Mouse (Mus musculus) heart, embryonic 13.5 days (tissue): ENCODE measurements around the gene Slc9a6. TPM values are rescaled to one million over a fixed set of nuclear protein-coding genes. Genes with fewer than 3 reads are reported as not detected.

ENCODE experiments used
- ATAC-seq: fragments of 200-750 bp; cut with Nextera tagmentation; 2 replicates; pipeline ENCODE4 v1.8.0; 2017; ENCODE audit warnings: moderate TSS enrichment; ENCODE audit not compliant: insufficient number of reproducible peaks, low FRiP score, low TSS enrichment; ENCODE audit errors: extremely low read depth
- H3K27ac ChIP-seq: fragments of 300-500 bp; sonication (generic); replicated peaks from 2 replicates; pipeline ENCODE4 v1.5.1; 2015; ENCODE audit warnings: moderate library complexity, mild to moderate bottlenecking, inconsistent platforms
- H3K27me3 ChIP-seq: fragments of 300-500 bp; sonication (generic); replicated peaks from 2 replicates; pipeline ENCODE4 v1.6.1; 2015; ENCODE audit warnings: mild to moderate bottlenecking, inconsistent platforms
- H3K36me3 ChIP-seq: fragments of 300-500 bp; sonication (generic); 2 replicates; pipeline ENCODE4 v1.6.1; 2015; ENCODE audit warnings: mild to moderate bottlenecking, inconsistent platforms
- H3K4me1 ChIP-seq: fragments of 300-500 bp; sonication (generic); 2 replicates; pipeline ENCODE4 v1.6.1; 2015; ENCODE audit warnings: inconsistent platforms
- H3K4me2 ChIP-seq: fragments of 300-500 bp; sonication (generic); 2 replicates; pipeline ENCODE4 v1.6.1; 2015; ENCODE audit warnings: inconsistent platforms, mild to moderate bottlenecking, moderate library complexity
- H3K4me3 ChIP-seq: fragments of 300-500 bp; sonication (generic); 2 replicates; pipeline ENCODE4 v1.5.1; 2015; ENCODE audit warnings: moderate library complexity, mild to moderate bottlenecking, inconsistent platforms
- H3K9ac ChIP-seq: fragments of 300-500 bp; sonication (generic); 2 replicates; pipeline ENCODE4 v1.6.1; 2015; ENCODE audit warnings: inconsistent platforms, mild to moderate bottlenecking, moderate library complexity
- H3K9me3 ChIP-seq: fragments of 300-500 bp; sonication (generic); 2 replicates; pipeline ENCODE4 v1.6.1; 2016; ENCODE audit warnings: inconsistent platforms
- WGBS: fragments of 180-500 bp; shearing (Covaris S2); methylation state at CpG from one replicate; pipeline ENCODE4 v1.1.7; 2015; ENCODE audit warnings: mixed read lengths; 5-methylcytosine and 5-hydroxymethylcytosine counted together
- polyA plus RNA-seq: library from polyadenylated mRNA; unstranded; fragments of >200 nt; fragmentation: Nextera tagmentation; extraction: Ambion mirVana; gene quantifications from 2 replicates; pipeline ENCODE4 v1.2.1, GENCODE M21; 2015

Slc9a6 gene
- polyA plus RNA-seq, 1 experiment from 2014 or later: 5.9 TPM

DNA sequence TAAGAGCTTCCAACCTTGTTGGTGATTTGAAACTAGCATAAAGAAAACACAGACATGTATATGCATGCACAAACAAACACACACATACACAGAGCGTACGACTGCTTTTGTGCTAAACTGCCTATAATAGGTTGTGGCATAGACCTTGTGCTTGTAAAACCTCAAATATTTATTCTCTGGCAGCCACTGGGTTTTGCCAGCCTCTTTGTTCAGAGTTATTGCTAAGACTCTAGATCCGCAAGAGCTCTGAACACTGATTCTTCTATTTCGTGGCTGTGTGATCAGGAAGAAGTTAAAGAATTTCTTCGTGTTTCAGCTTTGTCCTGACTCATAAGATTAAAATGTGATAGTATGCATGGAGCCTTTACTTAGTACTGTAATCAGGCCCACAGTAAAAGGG lies 26.6 kb downstream of the Slc9a6 start:
- Histone ChIP-seq H3K9me3 (no peaks in the 10 kb centered on the region), H3K4me1 (no peaks in the 10 kb centered on the region), H3K36me3 (0 out of 2 replicates have a peak, but pooled peaks cover 10% of the 10 kb centered on the region), H3K4me3 (no peak overlapping the region), H3K4me2 (no peak overlapping the region), H3K9ac (no peak overlapping the region), H3K27me3 (no peaks in the 10 kb centered on the region), H3K27ac (no peak overlapping the region)
- 75% methylated on average over 5 of the region's 5 CpGs for WGBS
- no peak for ATAC-seq

DNA sequence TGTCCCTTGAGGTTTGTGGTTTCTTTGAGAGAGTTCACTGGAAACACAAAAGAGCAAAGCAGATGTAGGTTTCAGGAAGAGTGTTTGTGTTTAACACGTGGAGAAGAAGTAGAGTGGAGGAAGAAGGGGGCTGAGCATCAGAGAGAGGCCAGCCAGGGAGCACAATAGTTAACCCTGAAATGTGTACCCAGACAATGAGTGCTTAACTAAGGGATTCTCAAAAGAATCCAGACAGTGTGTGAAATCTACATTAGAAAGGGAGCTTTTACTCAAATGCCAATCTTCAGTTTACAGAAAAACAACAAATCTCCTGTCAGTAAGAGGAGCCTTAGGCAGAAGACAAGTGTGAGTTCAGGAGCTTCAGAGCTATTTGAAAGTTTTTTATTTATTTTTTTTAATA lies 30.5 kb downstream of the Slc9a6 start:
- no peaks in the 10 kb centered on the region for H3K9me3 ChIP-seq
- WGBS: 24% methylated on average over 1 of the region's 1 CpGs

DNA sequence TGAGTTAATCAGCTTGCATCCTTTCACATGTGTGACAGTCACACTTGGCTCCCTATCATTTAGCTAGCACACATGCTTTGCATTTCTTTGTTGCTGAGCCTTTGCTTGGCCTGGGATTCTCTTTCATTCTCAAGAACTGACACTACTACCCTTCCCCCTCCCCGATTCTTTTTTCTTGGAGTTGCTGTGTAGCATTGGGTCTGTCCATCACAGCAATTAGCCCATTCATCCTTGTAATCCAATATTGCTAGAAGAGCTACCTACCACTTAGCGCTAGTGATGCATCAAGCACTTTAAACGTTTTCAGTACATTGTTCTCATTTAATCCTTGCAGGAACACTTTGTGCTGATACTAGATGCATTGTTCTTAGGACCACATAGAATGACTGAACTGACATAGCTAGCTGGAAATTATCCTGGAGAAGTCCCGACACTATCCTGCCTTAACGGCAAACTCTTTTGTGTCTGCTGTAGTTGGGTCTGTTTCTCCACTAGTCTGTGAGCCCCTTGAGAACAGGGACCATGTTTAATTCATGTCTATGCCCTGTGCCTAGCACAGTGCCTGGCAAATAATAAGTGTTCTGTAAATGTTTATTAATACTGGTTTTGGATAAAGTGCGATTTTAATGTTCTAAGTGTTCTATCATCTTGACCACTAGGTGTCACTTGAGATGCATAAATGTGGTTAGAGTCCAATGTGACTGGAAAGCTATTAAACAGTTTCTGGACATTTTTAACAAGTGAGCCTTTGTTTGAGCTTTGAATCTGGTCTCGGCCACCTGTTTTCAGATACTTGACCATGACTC lies 40.2 kb downstream of the Slc9a6 start:
- WGBS: 54% methylated on average over 7 of the region's 7 CpGs
- H3K4me2 ChIP-seq: no peak overlapping the region
- ATAC-seq: no peak
- H3K4me1 ChIP-seq: peaks cover 16% of the 10 kb centered on the region
- no peaks in the 10 kb centered on the region for H3K36me3 ChIP-seq
- no peaks in the 10 kb centered on the region for H3K27me3 ChIP-seq
- H3K4me3 ChIP-seq: no peak overlapping the region
- H3K27ac ChIP-seq: no peak overlapping the region
- H3K9me3 ChIP-seq: no peaks in the 10 kb centered on the region
- no peak overlapping the region for H3K9ac ChIP-seq

More for the DNA sequence above, 30.5 kb downstream of the Slc9a6 start:
- Histone ChIP-seq H3K4me3 (no peak overlapping the region), H3K9ac (no peak overlapping the region), H3K4me1 (no peaks in the 10 kb centered on the region), H3K4me2 (no peak overlapping the region), H3K36me3 (0 out of 2 replicates have a peak, but pooled peaks cover 6% of the 10 kb centered on the region), H3K27me3 (no peaks in the 10 kb centered on the region), H3K27ac (no peak overlapping the region)
- ATAC-seq: no peak

- Histone ChIP-seq H3K4me3 (no peak overlapping the region), H3K4me2 (no peak overlapping the region), H3K27ac (no peak overlapping the region), H3K4me1 (peaks cover 16% of the 10 kb centered on the region), H3K36me3 (no peaks in the 10 kb centered on the region), H3K9ac (no peak overlapping the region), H3K27me3 (no peaks in the 10 kb centered on the region), H3K9me3 (no peaks in the 10 kb centered on the region)
- ATAC-seq: no peak
- 80% methylated on average over 2 of the region's 2 CpGs for WGBS
Observed at GRCm38 (mm10) chrX:56650355-56650652, 40.7 kb downstream of the Slc9a6 start.

DNA sequence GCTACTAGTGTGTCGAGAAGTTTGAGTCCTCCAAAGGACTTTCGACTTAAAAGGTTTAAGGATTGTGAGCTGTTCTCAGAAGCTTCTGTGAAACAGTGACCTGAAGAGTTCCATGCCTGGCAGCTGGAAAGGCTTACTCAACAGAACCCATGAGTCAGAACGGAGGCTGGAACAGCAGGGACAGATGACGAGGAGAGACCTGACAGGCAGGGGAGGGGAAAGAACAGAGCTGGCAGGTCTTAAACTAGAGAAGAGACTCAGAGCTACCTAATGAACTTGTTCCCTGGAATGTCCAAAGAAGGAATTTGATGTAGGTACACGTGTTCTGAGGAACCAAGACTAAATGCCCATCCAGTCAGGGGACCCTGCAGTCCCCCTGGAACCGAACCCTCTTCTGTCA lies 41.3 kb downstream of the Slc9a6 start:
- Histone ChIP-seq H3K27me3 (no peaks in the 10 kb centered on the region), H3K4me2 (no peak overlapping the region), H3K4me1 (peaks cover 16% of the 10 kb centered on the region), H3K4me3 (no peak overlapping the region), H3K36me3 (no peaks in the 10 kb centered on the region), H3K27ac (peak overlapping the region; percentile 80; the same call in 1 of the 2 replicates), H3K9ac (no peak overlapping the region), H3K9me3 (no peaks in the 10 kb centered on the region)
- no peak for ATAC-seq
- WGBS: 51% methylated on average over 6 of the region's 6 CpGs

DNA sequence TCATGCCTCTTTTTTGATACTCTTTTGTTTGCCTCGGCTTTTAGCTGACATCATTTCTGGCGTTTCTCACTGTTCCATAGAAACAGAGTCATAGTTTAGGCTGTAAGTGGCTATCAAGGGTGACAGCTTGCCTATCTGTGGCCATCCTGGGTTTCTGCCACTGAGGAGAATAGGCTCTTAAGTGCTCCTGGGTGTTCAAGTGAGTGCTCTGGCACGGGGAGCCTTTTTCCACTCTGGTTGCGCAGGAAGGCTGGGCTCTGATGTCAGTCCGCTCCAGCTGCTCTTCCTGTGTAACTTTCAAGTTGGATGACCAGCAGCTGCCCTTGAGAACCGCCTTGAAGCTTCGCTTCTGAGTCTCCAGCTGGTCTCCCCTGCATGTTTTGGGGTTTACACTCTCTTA lies 42.2 kb downstream of the Slc9a6 start:
- Histone ChIP-seq H3K36me3 (no peaks in the 10 kb centered on the region), H3K27me3 (no peaks in the 10 kb centered on the region), H3K9me3 (no peaks in the 10 kb centered on the region), H3K4me2 (no peak overlapping the region), H3K4me3 (no peak overlapping the region), H3K4me1 (peaks cover 16% of the 10 kb centered on the region), H3K9ac (0 out of 2 replicates have a peak overlapping the region, but pooled peaks have one; percentile 24), H3K27ac (peak overlapping the region; percentile 80)
- 32% methylated on average over 7 of the region's 7 CpGs for WGBS
- ATAC-seq: no peak

- Histone ChIP-seq H3K27ac (no peak overlapping the region), H3K4me3 (no peak overlapping the region), H3K36me3 (no peaks in the 10 kb centered on the region), H3K27me3 (no peaks in the 10 kb centered on the region), H3K9ac (no peak overlapping the region), H3K4me2 (no peak overlapping the region), H3K9me3 (no peaks in the 10 kb centered on the region), H3K4me1 (peaks cover 18% of the 10 kb centered on the region)
- WGBS: 41% methylated on average over 2 of the region's 2 CpGs
- no peak for ATAC-seq
Observed at GRCm38 (mm10) chrX:56655686-56656085, 46.1 kb downstream of the Slc9a6 start.

DNA sequence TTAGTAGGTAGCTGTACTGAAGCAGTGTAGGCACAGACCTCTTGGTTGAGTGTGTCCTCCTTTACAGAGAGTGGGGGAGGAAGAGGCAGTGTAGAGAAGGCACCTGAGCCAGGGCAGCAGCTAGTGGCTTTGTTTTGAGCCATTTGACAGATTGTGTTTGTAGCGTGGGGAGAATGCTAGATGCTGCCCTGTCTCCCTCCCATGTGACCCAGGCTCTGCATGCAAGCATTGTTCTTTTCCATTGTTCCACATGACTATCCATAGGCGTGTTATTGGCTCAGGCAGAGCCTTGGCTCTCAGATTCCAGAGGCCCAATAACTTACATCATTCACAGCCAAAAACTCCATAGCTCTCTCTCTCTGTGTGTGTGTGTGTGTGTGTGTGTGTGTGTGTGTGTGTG lies 49.7 kb downstream of the Slc9a6 start:
- Histone ChIP-seq H3K4me3 (no peak overlapping the region), H3K9ac (no peak overlapping the region), H3K9me3 (no peaks in the 10 kb centered on the region), H3K27me3 (no peaks in the 10 kb centered on the region), H3K36me3 (no peaks in the 10 kb centered on the region), H3K4me1 (0 out of 2 replicates have a peak, but pooled peaks cover 5% of the 10 kb centered on the region), H3K4me2 (no peak overlapping the region), H3K27ac (no peak overlapping the region)
- 62% methylated on average over 2 of the region's 2 CpGs for WGBS
- no peak for ATAC-seq

DNA sequence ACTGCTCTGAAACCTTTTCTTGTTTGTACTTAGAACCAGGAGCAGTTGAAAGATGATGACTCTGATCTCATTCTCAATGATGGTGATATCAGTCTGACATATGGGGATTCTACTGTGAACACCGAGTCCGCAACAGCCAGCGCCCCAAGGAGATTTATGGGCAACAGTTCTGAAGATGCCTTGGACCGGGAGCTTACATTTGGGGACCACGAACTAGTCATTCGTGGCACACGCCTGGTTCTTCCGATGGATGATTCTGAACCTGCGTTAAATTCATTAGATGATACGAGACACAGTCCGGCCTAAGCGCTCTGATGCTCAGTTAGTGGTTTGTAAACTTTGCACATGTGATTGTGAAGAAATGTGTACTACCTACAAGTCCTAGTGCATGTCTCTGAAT lies 51.6 kb downstream of the Slc9a6 start:
- H3K36me3 ChIP-seq: no peaks in the 10 kb centered on the region
- H3K27ac ChIP-seq: no peak overlapping the region
- no peak overlapping the region for H3K4me3 ChIP-seq
- 86% methylated on average over 12 of the region's 12 CpGs for WGBS
- ATAC-seq: no peak
- H3K4me1 ChIP-seq: peaks cover 14% of the 10 kb centered on the region
- H3K9ac ChIP-seq: no peak overlapping the region
- no peaks in the 10 kb centered on the region for H3K27me3 ChIP-seq
- H3K9me3 ChIP-seq: no peaks in the 10 kb centered on the region
- H3K4me2 ChIP-seq: no peak overlapping the region

- peaks cover 26% of the 10 kb centered on the region for H3K4me1 ChIP-seq
- ATAC-seq: no peak
- H3K9ac ChIP-seq: no peak overlapping the region
- H3K4me2 ChIP-seq: no peak overlapping the region
- H3K27ac ChIP-seq: no peak overlapping the region
- no peaks in the 10 kb centered on the region for H3K9me3 ChIP-seq
- no peaks in the 10 kb centered on the region for H3K36me3 ChIP-seq
- H3K4me3 ChIP-seq: no peak overlapping the region
- 86% methylated on average over 6 of the region's 6 CpGs for WGBS
- H3K27me3 ChIP-seq: no peaks in the 10 kb centered on the region
Observed at GRCm38 (mm10) chrX:56662316-56662715, 52.8 kb downstream of the Slc9a6 start.

DNA sequence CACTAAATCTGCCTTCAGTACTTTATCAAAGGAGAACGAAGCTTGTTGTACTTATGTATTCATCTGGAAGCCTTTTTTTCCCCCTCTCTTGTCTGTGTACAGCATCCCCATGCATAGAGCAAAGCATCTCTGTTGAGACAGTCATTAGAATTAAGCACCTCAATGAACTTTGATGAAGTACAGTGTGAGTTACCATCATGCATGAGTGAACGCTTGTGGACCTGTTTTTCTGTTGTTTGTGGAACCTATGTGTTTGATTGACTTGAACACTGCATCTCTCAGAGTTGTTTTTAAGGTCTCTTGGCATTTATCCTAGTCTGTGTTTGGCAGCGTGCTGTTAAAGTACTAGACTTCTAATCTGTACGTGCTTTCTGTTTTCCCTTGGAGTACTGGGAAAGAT lies 53.8 kb downstream of the Slc9a6 start:
- WGBS: 68% methylated on average over 4 of the region's 4 CpGs
- H3K36me3 ChIP-seq: no peaks in the 10 kb centered on the region
- H3K9ac ChIP-seq: no peak overlapping the region
- no peaks in the 10 kb centered on the region for H3K27me3 ChIP-seq
- ATAC-seq: no peak
- H3K4me3 ChIP-seq: no peak overlapping the region
- no peak overlapping the region for H3K27ac ChIP-seq
- peaks cover 28% of the 10 kb centered on the region for H3K4me1 ChIP-seq
- no peak overlapping the region for H3K4me2 ChIP-seq
- no peaks in the 10 kb centered on the region for H3K9me3 ChIP-seq
